ENCODE assay signal across 19 mouse cellular contexts in genomic region chr14:10658219-10658618, GRCm38 (mm10).
"Had no signal": no experiment of that assay in that cellular context is flagged by ENCODE, and none has a peak within 500 bp of the region (broad histone marks: within the 10 kb centered on the region; RNA-seq: fewer than 3 reads in every experiment).

No protein-coding gene starts in this region.

- H3K4me3 ChIP-seq: liver, embryonic 15.5 days; lung, embryonic 15.5 days; megakaryocyte, embryonic 14.5 days; midbrain, embryonic 13.5 days; midbrain, embryonic 15.5 days; neural tube, embryonic 12.5 days; stomach, embryonic 15.5 days had no signal

- ATAC-seq: liver, postnatal 0 days; lung, postnatal 0 days; midbrain, embryonic 13.5 days; midbrain, embryonic 15.5 days had no signal

- H3K4me1 ChIP-seq: liver, embryonic 15.5 days; lung, embryonic 15.5 days; megakaryocyte, embryonic 14.5 days; midbrain, embryonic 13.5 days; midbrain, embryonic 15.5 days; stomach, embryonic 15.5 days had no signal

- H3K4me2 ChIP-seq: liver, embryonic 15.5 days; lung, embryonic 15.5 days; midbrain, embryonic 11.5 days; midbrain, embryonic 13.5 days; midbrain, embryonic 15.5 days; neural tube, embryonic 12.5 days; stomach, embryonic 15.5 days had no signal

- DNase-seq: liver, postnatal 0 days; lung, adult 2 months; lung, postnatal 14 days; lung, postnatal 36 days; right cerebral cortex, postnatal 25 days; right cerebral cortex, postnatal 4 days; thymus, adult 18-20 months; thymus, postnatal 14 days; thymus, postnatal 36 days had no signal

- H3K27ac ChIP-seq: liver, embryonic 15.5 days; lung, embryonic 15.5 days; macrophage; midbrain, embryonic 13.5 days; midbrain, embryonic 15.5 days; neural tube, embryonic 12.5 days; stomach, embryonic 15.5 days had no signal

- H3K9me3 ChIP-seq: liver, embryonic 15.5 days; lung, embryonic 15.5 days; midbrain, embryonic 13.5 days; midbrain, embryonic 15.5 days; neural tube, embryonic 12.5 days; stomach, embryonic 15.5 days had no signal

- H3K36me3 ChIP-seq: liver, embryonic 15.5 days; lung, embryonic 15.5 days; midbrain, embryonic 13.5 days; midbrain, embryonic 15.5 days; neural tube, embryonic 12.5 days; stomach, embryonic 15.5 days had no signal

- H3K27me3 ChIP-seq: liver, embryonic 15.5 days; lung, embryonic 15.5 days; megakaryocyte, embryonic 14.5 days; midbrain, embryonic 13.5 days; midbrain, embryonic 15.5 days; neural tube, embryonic 12.5 days; stomach, embryonic 15.5 days had no signal

- H3K9ac ChIP-seq: liver, embryonic 15.5 days; liver, postnatal 0 days; lung, embryonic 15.5 days; midbrain, embryonic 13.5 days; midbrain, embryonic 15.5 days; neural tube, embryonic 12.5 days; stomach, embryonic 15.5 days had no signal
